ENCODE assay signal across 28 mouse cellular contexts in genomic region chr12:32963858-32964257, GRCm38 (mm10). TPM values are rescaled to one million over a fixed set of nuclear protein-coding genes. Genes with fewer than 3 reads are reported as not detected.
DNase-seq lines count a peak whose midpoint lies in the region; ATAC-seq and TF ChIP-seq lines count a peak whose summit lies in the region.
"Had no signal": no experiment of that assay in that cellular context is flagged by ENCODE, and none has a peak within 500 bp of the region (broad histone marks: within the 10 kb centered on the region; RNA-seq: fewer than 3 reads in every experiment).

No protein-coding gene starts in this region.

- peaks cover 23 to 44% of the 10 kb centered on the region in 2 experiments for H3K36me3 ChIP-seq in MEL (ENCODE audit: control insufficient read depth in 1 of 2, insufficient read depth in 2 of 2, low read length in 2 of 2)
- peaks cover 8% of the 10 kb centered on the region; the same call in 1 of the 2 replicates for H3K36me3 ChIP-seq in splenic B cell, adult 2 months (ENCODE audit: control insufficient read depth, insufficient read depth, low read length, poor library complexity, severe bottlenecking)
- peaks cover 14% of the 10 kb centered on the region for H3K36me3 ChIP-seq in heart, embryonic 12.5 days

- H3K9ac ChIP-seq in MEL (ENCODE audit: control insufficient read depth, low read depth, low read length, poor library complexity, severe bottlenecking), result no peak overlapping the region
- no peak overlapping the region for H3K9ac ChIP-seq in heart, embryonic 12.5 days
- H3K9ac ChIP-seq: embryonic facial prominence, embryonic 12.5 days; forebrain, embryonic 15.5 days; heart, embryonic 13.5 days; lung, embryonic 15.5 days had no signal

- H3K4me1 ChIP-seq in MEL (ENCODE audit: control insufficient read depth in 1 of 2, insufficient read depth in 2 of 2, low read length in 2 of 2), result peaks cover 12 to 32% of the 10 kb centered on the region in 2 experiments
- H3K4me1 ChIP-seq in heart, embryonic 12.5 days (replicated peaks), result peaks cover 12% of the 10 kb centered on the region
- H3K4me1 ChIP-seq: forebrain, embryonic 15.5 days; midbrain, embryonic 10.5 days had no signal

- no peak for TF ChIP-seq CTCF in MEL (IDR thresholded peaks at IDR 0.05 in 2 of 3, conservative IDR thresholded peaks at IDR 0.05 in 1 of 3; ENCODE audit: control insufficient read depth in 1 of 3, insufficient read depth in 1 of 3, low read depth in 2 of 3, low read length in 3 of 3, poor library complexity in 1 of 3, severe bottlenecking in 1 of 3)

- whole genome bisulfite sequencing in heart, embryonic 12.5 days, result 64% methylated on average over 4 of the region's 4 CpGs

- TF ChIP-seq RAD21 in MEL (IDR thresholded peaks at IDR 0.05; ENCODE audit: low read depth, low read length), result no peak

- peak overlapping the region; percentile 59; the same call in 1 of the 2 replicates for H3K27ac ChIP-seq in MEL (ENCODE audit: control insufficient read depth, low read depth, low read length)
- no peak overlapping the region for H3K27ac ChIP-seq in heart, embryonic 12.5 days (ENCODE audit: poor library complexity, severe bottlenecking)
- H3K27ac ChIP-seq: embryonic facial prominence, embryonic 12.5 days; forebrain, embryonic 10.5 days; forebrain, embryonic 15.5 days; heart, adult 2 months; heart, embryonic 13.5 days; lung, embryonic 15.5 days; midbrain, embryonic 10.5 days had no signal

- 0 out of 2 replicates have a peak, but pooled peaks have one; percentile 52 for ATAC-seq in erythroid progenitor cell, adult 5-6 weeks (replicated peaks; ENCODE audit: low FRiP score, poor library complexity, severe bottlenecking)
- peak; percentile 63; the same call in 1 of the 2 replicates for ATAC-seq in megakaryocyte, adult 5-6 weeks (ENCODE audit: poor library complexity, severe bottlenecking)
- no peak for ATAC-seq in heart, embryonic 12.5 days (ENCODE audit: insufficient number of reproducible peaks, low FRiP score)
- ATAC-seq: forebrain, embryonic 15.5 days; hindbrain, embryonic 16.5 days; midbrain, embryonic 16.5 days had no signal

- no peaks in the 10 kb centered on the region for H3K9me3 ChIP-seq in MEL (replicated peaks; ENCODE audit: insufficient read depth, low read length)
- H3K9me3 ChIP-seq in heart, embryonic 12.5 days (replicated peaks), result no peaks in the 10 kb centered on the region
- H3K9me3 ChIP-seq: embryonic facial prominence, embryonic 12.5 days; forebrain, embryonic 10.5 days; forebrain, embryonic 15.5 days; heart, embryonic 13.5 days; lung, embryonic 15.5 days; midbrain, embryonic 10.5 days had no signal

- H3K79me2 ChIP-seq in MEL (ENCODE audit: control insufficient read depth, insufficient read depth, low read length, poor library complexity), result peaks cover 24% of the 10 kb centered on the region

- H3K4me2 ChIP-seq in heart, embryonic 12.5 days, result no peak overlapping the region
- H3K4me2 ChIP-seq: embryonic facial prominence, embryonic 12.5 days; forebrain, embryonic 15.5 days; heart, embryonic 13.5 days; lung, embryonic 15.5 days had no signal

- peak; percentile 67 to 82 for TF ChIP-seq EP300 in MEL (IDR thresholded peaks at IDR 0.05; ENCODE audit: low read depth in 1 of 2, low read length in 2 of 2)

- H3K4me3 ChIP-seq in MEL (ENCODE audit: control insufficient read depth in 1 of 2, insufficient read depth in 1 of 2, low read depth in 2 of 2, low read length in 2 of 2), result peak overlapping the region in 1 of 2 experiments; percentile 43; a peak in 2 of 4 replicates
- H3K4me3 ChIP-seq in heart, embryonic 12.5 days, result no peak overlapping the region
- H3K4me3 ChIP-seq: embryonic facial prominence, embryonic 12.5 days; forebrain, embryonic 10.5 days; forebrain, embryonic 15.5 days; heart, adult 2 months; heart, embryonic 13.5 days; lung, embryonic 15.5 days; midbrain, embryonic 10.5 days had no signal

- TF ChIP-seq POLR2A in MEL (IDR thresholded peaks at IDR 0.05; ENCODE audit: control insufficient read depth in 1 of 2, insufficient read depth in 1 of 2, low read depth in 1 of 2, low read length in 2 of 2, poor library complexity in 1 of 2), result no peak

- H3K27me3 ChIP-seq in MEL (ENCODE audit: control insufficient read depth in 1 of 2, insufficient read depth in 2 of 2, low read length in 2 of 2), result no peaks in the 10 kb centered on the region
- no peaks in the 10 kb centered on the region for H3K27me3 ChIP-seq in splenic B cell, adult 2 months (ENCODE audit: control insufficient read depth, insufficient read depth, low read length, poor library complexity, severe bottlenecking)
- no peaks in the 10 kb centered on the region for H3K27me3 ChIP-seq in heart, embryonic 12.5 days (replicated peaks)
- H3K27me3 ChIP-seq: CH12.LX; embryonic facial prominence, embryonic 12.5 days; forebrain, embryonic 15.5 days; heart, embryonic 13.5 days; lung, embryonic 15.5 days had no signal

- DNase-seq in MEL (ENCODE audit: low read depth, low spot score), result peak; percentile 76
- DNase-seq in splenic B cell, adult 2 months (ENCODE audit: low read depth, low spot score), result peak; percentile 34
- no peak for DNase-seq in kidney, adult 9 months
- DNase-seq in layer of hippocampus, postnatal 25 days (ENCODE audit: extremely low spot score in 1 of 2, low spot score in 1 of 2), result no peak
- DNase-seq: adrenal gland, postnatal 14 days; cerebellum, adult 11 months; cerebellum, adult 9-10 months; cerebellum, postnatal 36 days; embryo, embryonic 11 days; gastrocnemius, postnatal 36 days; heart, adult 2 months; heart, postnatal 10 days; kidney, adult 8-10 months; kidney, postnatal 10 days; lung, postnatal 36 days; right cerebral cortex, postnatal 4 days had no signal

TF ChIP-seq in MEL, 35 proteins besides CTCF, POLR2A, EP300 and RAD21:
- TF ChIP-seq MAZ (IDR thresholded peaks at IDR 0.05; ENCODE audit: low read depth, low read length) (no peak), TAL1 (IDR thresholded peaks at IDR 0.05; ENCODE audit: low read length) (peak; percentile 15; the same call in 1 of the 2 replicates), POLR2AphosphoS2 (IDR thresholded peaks at IDR 0.05; ENCODE audit: low read length) (no peak), MXI1 (IDR thresholded peaks at IDR 0.05; ENCODE audit: low read depth, low read length) (peak; percentile 63), TBP (IDR thresholded peaks at IDR 0.05; ENCODE audit: low read depth, low read length) (no peak), RCOR1 (IDR thresholded peaks at IDR 0.05; ENCODE audit: low read depth, low read length) (peak; percentile 58), ZNF384 (IDR thresholded peaks at IDR 0.05; ENCODE audit: low read depth, low read length) (no peak), MEF2A (IDR thresholded peaks at IDR 0.05; ENCODE audit: extremely low read depth, insufficient replicate concordance, low read depth, low read length, poor library complexity, severe bottlenecking) (no peak), ZKSCAN1 (IDR thresholded peaks at IDR 0.05; ENCODE audit: low read depth, low read length) (no peak), MAFK (IDR thresholded peaks at IDR 0.05; ENCODE audit: borderline replicate concordance, low read depth, low read length) (no peak), TCF12 (IDR thresholded peaks at IDR 0.05; ENCODE audit: low read depth, low read length) (peak; percentile 58), USF1 (IDR thresholded peaks at IDR 0.05; ENCODE audit: low read depth, low read length) (no peak), HCFC1 (IDR thresholded peaks at IDR 0.05; ENCODE audit: low read depth, low read length) (no peak), GABPA (IDR thresholded peaks at IDR 0.05; ENCODE audit: low read depth, low read length) (no peak), SMC3 (IDR thresholded peaks at IDR 0.05; ENCODE audit: low read depth, low read length) (no peak), CHD2 (IDR thresholded peaks at IDR 0.05; ENCODE audit: low read length) (no peak), NELFE (IDR thresholded peaks at IDR 0.05; ENCODE audit: low read depth, low read length) (0 out of 2 replicates have a peak, but pooled peaks have one; percentile 9), JUND (IDR thresholded peaks at IDR 0.05; ENCODE audit: low read depth, low read length) (no peak), BHLHE40 (IDR thresholded peaks at IDR 0.05; ENCODE audit: borderline replicate concordance, low read depth, low read length) (peak; percentile 26; the same call in 1 of the 2 replicates), MYC (IDR thresholded peaks at IDR 0.05; ENCODE audit: low read depth, low read length) (no peak), USF2 (IDR thresholded peaks at IDR 0.05; ENCODE audit: borderline replicate concordance in 1 of 2, insufficient read depth in 1 of 2, low read depth in 1 of 2, low read length in 2 of 2) (no peak), ETS1 (IDR thresholded peaks at IDR 0.05; ENCODE audit: low read depth, low read length) (0 out of 2 replicates have a peak, but pooled peaks have one; percentile 34), ZMIZ1 (IDR thresholded peaks at IDR 0.05; ENCODE audit: low read depth, low read length) (no peak), MYB (IDR thresholded peaks at IDR 0.05; ENCODE audit: low read depth, low read length) (no peak; the same call in 1 of the 2 replicates), GATA1 (IDR thresholded peaks at IDR 0.05; ENCODE audit: low read depth, low read length) (peak; percentile 37; the same call in 1 of the 2 replicates), SIN3A (IDR thresholded peaks at IDR 0.05; ENCODE audit: low read length) (peak; percentile 52)

RNA-seq across cellular contexts. Expression of gene Sypl, which starts 10.2 kb away (rescaled TPM):
- total RNA-seq in MEL (2012; rRNA removed), result 13.3 and 19.2 TPM in 2 replicates
- 100 to 1,000 TPM in 1 of 2 experiments, 10 to 100 TPM in 1; 52.8 to 110 TPM for polyA plus RNA-seq in MEL (2012; ENCODE audit: insufficient read depth in 1 of 2, insufficient read length in 2 of 2, low read depth in 1 of 2, low replicate concordance in 2 of 2, missing spikeins in 1 of 2)
- 32.1 and 35.6 TPM in 2 replicates for total RNA-seq in erythroid progenitor cell, adult 5-6 weeks (2015; ENCODE audit: low replicate concordance)
- total RNA-seq in erythroid progenitor cell, adult 5-6 weeks (2017; ENCODE audit: low replicate concordance), result 24.4 and 27.0 TPM in 2 replicates
- total RNA-seq in megakaryocyte, adult 5-6 weeks (2015), result 114 and 117 TPM in 2 replicates
- 50.6 and 62.0 TPM in 2 replicates for total RNA-seq in megakaryocyte, adult 5-6 weeks (2017)
- 95.8 and 98.8 TPM in 2 replicates for polyA plus RNA-seq in heart, embryonic 12.5 days (2016; fragmentation: Nextera tagmentation; extraction: Ambion mirVana)
- 10 to 100 TPM; 41.2 to 44.4 TPM for total RNA-seq in layer of hippocampus, postnatal 25 days (2021)

Comparison
In these comparisons a context has a peak if more than half of its experiments do, and no peak if none do; other contexts are left out.
1. DNase-seq: peak in MEL (single experiment) and splenic B cell, adult 2 months (single experiment); none in kidney, adult 9 months (single experiment) and layer of hippocampus, postnatal 25 days (0 of 2).